8 mouse cellular contexts compared by ENCODE assay signal in the genomic region with DNA sequence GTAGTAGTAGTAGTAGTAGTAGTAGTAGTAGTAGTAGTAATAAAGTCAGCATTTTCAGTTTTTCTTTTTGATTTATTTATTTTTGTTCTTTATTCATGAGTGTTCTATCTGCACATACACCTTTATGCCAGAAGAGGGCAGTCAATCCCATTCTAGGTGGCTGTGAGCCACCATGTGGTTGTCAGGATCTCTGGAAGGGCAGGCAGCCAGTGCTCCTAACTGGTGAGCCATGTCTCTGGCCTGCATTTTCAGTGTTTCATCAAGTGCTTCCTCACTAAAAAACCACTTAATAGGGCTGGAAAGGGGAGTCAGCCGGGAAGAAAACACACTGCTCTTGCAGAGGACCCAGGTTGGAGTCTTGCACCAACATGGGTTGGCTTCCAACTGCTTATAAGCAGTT. TPM values are rescaled to one million over a fixed set of nuclear protein-coding genes. Genes with fewer than 3 reads are reported as not detected.
DNase-seq lines count a peak whose midpoint lies in the region; ATAC-seq lines count a peak whose summit lies in the region.

No protein-coding gene starts in this region.

- peaks cover 39% of the 10 kb centered on the region for H3K36me3 ChIP-seq in hindbrain, embryonic 10.5 days
- H3K36me3 ChIP-seq in hindbrain, embryonic 12.5 days = peaks cover 15% of the 10 kb centered on the region

- no peak overlapping the region for H3K27ac ChIP-seq in hindbrain, embryonic 10.5 days
- no peak overlapping the region for H3K27ac ChIP-seq in hindbrain, embryonic 12.5 days

- no peaks in the 10 kb centered on the region for H3K27me3 ChIP-seq in hindbrain, embryonic 10.5 days (ENCODE audit: insufficient read depth, poor library complexity, severe bottlenecking)
- no peaks in the 10 kb centered on the region for H3K27me3 ChIP-seq in hindbrain, embryonic 12.5 days

- WGBS in hindbrain, embryonic 10.5 days = 41% methylated on average over 1 of the region's 1 CpGs
- 43% methylated on average over 1 of the region's 1 CpGs for WGBS in hindbrain, embryonic 12.5 days

- H3K9ac ChIP-seq in hindbrain, embryonic 12.5 days = no peak overlapping the region

- peak; percentile 28 for DNase-seq in hindbrain, embryonic 10.5 days (ENCODE audit: low spot score)
- DNase-seq in ZHBTc4 (ENCODE audit: low read depth, low spot score) = peak; percentile 79
- peak; percentile 79 for DNase-seq in embryo, embryonic 10.5 days (ENCODE audit: low spot score)
- peak; percentile 69 for DNase-seq in heart, adult 8-10 months (ENCODE audit: low spot score)
- DNase-seq in layer of hippocampus, adult 11-12 months (ENCODE audit: low spot score) = peak; percentile 57
- DNase-seq in lung, postnatal 10 days = peak; percentile 84
- peak; percentile 81 for DNase-seq in skeletal muscle tissue, adult 2 months (ENCODE audit: low read depth, low spot score)

- no peaks in the 10 kb centered on the region for H3K9me3 ChIP-seq in hindbrain, embryonic 10.5 days
- H3K9me3 ChIP-seq in hindbrain, embryonic 12.5 days (replicated peaks) = no peaks in the 10 kb centered on the region

- H3K4me2 ChIP-seq in hindbrain, embryonic 12.5 days (replicated peaks) = no peak overlapping the region

- ATAC-seq in hindbrain, embryonic 12.5 days (ENCODE audit: low FRiP score) = no peak

- no peak overlapping the region for H3K4me3 ChIP-seq in hindbrain, embryonic 10.5 days
- H3K4me3 ChIP-seq in hindbrain, embryonic 12.5 days = no peak overlapping the region

- peaks cover 10% of the 10 kb centered on the region; the same call in 1 of the 2 replicates for H3K4me1 ChIP-seq in hindbrain, embryonic 10.5 days (replicated peaks)
- 0 out of 2 replicates have a peak, but pooled peaks cover 6% of the 10 kb centered on the region for H3K4me1 ChIP-seq in hindbrain, embryonic 12.5 days

RNA-seq across cellular contexts. Expression of a gene that starts 10.9 kb away (rescaled TPM):
- 203 and 209 TPM in 2 replicates for polyA plus RNA-seq in hindbrain, embryonic 10.5 days (2016; fragmentation: Nextera tagmentation; extraction: Ambion mirVana)
- polyA plus RNA-seq in hindbrain, embryonic 12.5 days (2016; fragmentation: Nextera tagmentation; extraction: Ambion mirVana) = 190 and 196 TPM in 2 replicates
- 10 to 100 TPM; 31.3 to 56.0 (median 43.5) TPM for total RNA-seq in heart, adult 8-10 months (2022)

RNA-seq across cellular contexts. Expression of a gene that starts 11.0 kb away (rescaled TPM):
- 12.9 and 17.9 TPM in 2 replicates for polyA plus RNA-seq in hindbrain, embryonic 10.5 days (2016; fragmentation: Nextera tagmentation; extraction: Ambion mirVana)
- 14.6 and 15.0 TPM in 2 replicates for polyA plus RNA-seq in hindbrain, embryonic 12.5 days (2016; fragmentation: Nextera tagmentation; extraction: Ambion mirVana)
- total RNA-seq in heart, adult 8-10 months (2022) = 1 to 10 TPM; 2.2 to 4.9 (median 2.7) TPM

RNA-seq across cellular contexts. Expression of a gene that starts 36.8 kb away (rescaled TPM):
- 48.2 and 54.4 TPM in 2 replicates for polyA plus RNA-seq in hindbrain, embryonic 10.5 days (2016; fragmentation: Nextera tagmentation; extraction: Ambion mirVana)
- polyA plus RNA-seq in hindbrain, embryonic 12.5 days (2016; fragmentation: Nextera tagmentation; extraction: Ambion mirVana) = 54.6 and 56.4 TPM in 2 replicates
- 10 to 100 TPM; 46.6 to 60.7 (median 56.0) TPM for total RNA-seq in heart, adult 8-10 months (2022)

Comparison
In these comparisons a context has a peak if more than half of its experiments do, and no peak if none do; other contexts are left out.
1. DNase-seq: peak in every context shown above with its lines; median percentile 84 in lung, postnatal 10 days; 81 in skeletal muscle tissue, adult 2 months; 79 in ZHBTc4; 79 in embryo, embryonic 10.5 days; 69 in heart, adult 8-10 months; 57 in layer of hippocampus, adult 11-12 months; 28 in hindbrain, embryonic 10.5 days.